ENCODE assay signal across 10 mouse cellular contexts in genomic region chr1:82283901-82284301, GRCm38 (mm10). TPM values are rescaled to one million over a fixed set of nuclear protein-coding genes. Genes with fewer than 3 reads are reported as not detected.
DNase-seq lines count a peak whose midpoint lies in the region; ATAC-seq and TF ChIP-seq lines count a peak whose summit lies in the region.
"Had no signal": no experiment of that assay in that cellular context is flagged by ENCODE, and none has a peak within 500 bp of the region (broad histone marks: within the 10 kb centered on the region; RNA-seq: fewer than 3 reads in every experiment).

No protein-coding gene starts in this region.

- 0 out of 2 replicates have a peak, but pooled peaks cover 5% of the 10 kb centered on the region for H3K27me3 ChIP-seq in forebrain, embryonic 12.5 days
- 0 out of 2 replicates have a peak, but pooled peaks cover under 1% of the 10 kb centered on the region for H3K27me3 ChIP-seq in intestine, embryonic 15.5 days (replicated peaks)
- no peaks in the 10 kb centered on the region for H3K27me3 ChIP-seq in stomach, postnatal 0 days (ENCODE audit: control insufficient read depth, insufficient read depth, low read length)

- TF ChIP-seq CTCF in gastrocnemius, adult 2 months (IDR thresholded peaks at IDR 0.05) = no peak
- TF ChIP-seq CTCF in stomach, postnatal 0 days (IDR thresholded peaks at IDR 0.05; ENCODE audit: low read depth) = no peak

- H3K9me3 ChIP-seq in forebrain, embryonic 12.5 days = no peaks in the 10 kb centered on the region
- H3K9me3 ChIP-seq in intestine, embryonic 15.5 days = no peaks in the 10 kb centered on the region
- no peaks in the 10 kb centered on the region for H3K9me3 ChIP-seq in stomach, postnatal 0 days (ENCODE audit: control insufficient read depth, low read length)

- intact Hi-C loops in gastrocnemius, adult 2 months (cut with DNase I) = loop anchor here (2.0 kb wide), 1 partner anchor 173 kb away; no protein-coding TSS in a partner anchor
- intact Hi-C loops in gastrocnemius, postnatal 36 days (cut with DNase I) = loop anchor here (5.0 kb wide), 1 partner anchor 37 kb away; no protein-coding TSS in a partner anchor

- H3K27ac ChIP-seq in gastrocnemius, adult 2 months = peak overlapping the region; percentile 96
- peak overlapping the region; percentile 91 for H3K27ac ChIP-seq in forebrain, embryonic 12.5 days
- peak overlapping the region; percentile 92 for H3K27ac ChIP-seq in intestine, embryonic 15.5 days
- H3K27ac ChIP-seq in macrophage = no peak overlapping the region
- peak overlapping the region; percentile 90 for H3K27ac ChIP-seq in stomach, postnatal 0 days (replicated peaks)

- H3K4me3 ChIP-seq in gastrocnemius, adult 2 months = peak overlapping the region; percentile 82
- H3K4me3 ChIP-seq in forebrain, embryonic 12.5 days (replicated peaks) = peak overlapping the region; percentile 51
- H3K4me3 ChIP-seq in intestine, embryonic 15.5 days (replicated peaks) = peak overlapping the region; percentile 51
- peak overlapping the region; percentile 15; the same call in 1 of the 2 replicates for H3K4me3 ChIP-seq in macrophage (ENCODE audit: inconsistent target)
- H3K4me3 ChIP-seq in stomach, postnatal 0 days (ENCODE audit: low read depth, low read length) = peak overlapping the region; percentile 47

- no peaks in the 10 kb centered on the region for H3K79me2 ChIP-seq in macrophage (ENCODE audit: inconsistent target)

- H3K36me3 ChIP-seq in forebrain, embryonic 12.5 days (replicated peaks) = peaks cover 24% of the 10 kb centered on the region
- no peaks in the 10 kb centered on the region for H3K36me3 ChIP-seq in intestine, embryonic 15.5 days
- H3K36me3 ChIP-seq in macrophage (ENCODE audit: inconsistent target) = no peaks in the 10 kb centered on the region
- H3K36me3 ChIP-seq in stomach, postnatal 0 days (ENCODE audit: control insufficient read depth, insufficient read depth, low read length) = no peaks in the 10 kb centered on the region

- ATAC-seq in forebrain, embryonic 12.5 days (ENCODE audit: low FRiP score) = peak; percentile 30; the same call in 1 of the 2 replicates
- ATAC-seq in intestine, embryonic 15.5 days = 0 out of 2 replicates have a peak, but pooled peaks have one; percentile 23
- no peak for ATAC-seq in stomach, postnatal 0 days (ENCODE audit: low FRiP score, low TSS enrichment)

- H3K9ac ChIP-seq in forebrain, embryonic 12.5 days = peak overlapping the region; percentile 77
- peak overlapping the region; percentile 66; the same call in 1 of the 2 replicates for H3K9ac ChIP-seq in intestine, embryonic 15.5 days
- H3K9ac ChIP-seq in stomach, postnatal 0 days (ENCODE audit: low read length) = peak overlapping the region; percentile 49

- TF ChIP-seq EP300 in stomach, postnatal 0 days (optimal IDR thresholded peaks at IDR 0.05) = no peak

- WGBS in forebrain, embryonic 12.5 days = 0% methylated on average over 1 of the region's 1 CpGs
- 0% methylated on average over 1 of the region's 1 CpGs for WGBS in intestine, embryonic 15.5 days
- 83% methylated on average over 1 of the region's 1 CpGs for WGBS in macrophage (ENCODE audit: missing documents)
- WGBS in stomach, postnatal 0 days = 11% methylated on average over 1 of the region's 1 CpGs

- H3K4me1 ChIP-seq in forebrain, embryonic 12.5 days = peaks cover 54% of the 10 kb centered on the region
- peaks cover 19% of the 10 kb centered on the region; the same call in 1 of the 2 replicates for H3K4me1 ChIP-seq in intestine, embryonic 15.5 days (replicated peaks)
- H3K4me1 ChIP-seq in stomach, postnatal 0 days (replicated peaks; ENCODE audit: control insufficient read depth, insufficient read depth) = peaks cover 6% of the 10 kb centered on the region; the same call in 1 of the 2 replicates

- no peak for DNase-seq in gastrocnemius, adult 2 months
- DNase-seq in gastrocnemius, postnatal 10 days = no peak
- DNase-seq in NIH3T3 (ENCODE audit: low read depth) = peak; percentile 60
- DNase-seq in stomach, postnatal 0 days (ENCODE audit: low spot score) = peak; percentile 26
- no peak for DNase-seq in gastrocnemius, postnatal 36 days

- H3K4me2 ChIP-seq in forebrain, embryonic 12.5 days = peak overlapping the region; percentile 85
- peak overlapping the region; percentile 86 for H3K4me2 ChIP-seq in intestine, embryonic 15.5 days (replicated peaks)
- peak overlapping the region; percentile 86 for H3K4me2 ChIP-seq in stomach, postnatal 0 days (replicated peaks; ENCODE audit: low read depth)

RNA-seq across cellular contexts. Expression of gene Irs1, which starts 7.3 kb away (rescaled TPM):
- 10 to 100 TPM; 73.9 to 90.0 TPM for total RNA-seq in gastrocnemius, adult 2 months (2021)
- 10 to 100 TPM; 62.4 to 76.2 TPM for total RNA-seq in gastrocnemius, postnatal 10 days (2021)
- 17.8 and 18.3 TPM in 2 replicates for polyA plus RNA-seq in forebrain, embryonic 12.5 days (2016; fragmentation: Nextera tagmentation; extraction: Ambion mirVana)
- 2.7 and 3.3 TPM in 2 replicates for polyA plus RNA-seq in intestine, embryonic 15.5 days (2015; fragmentation: Nextera tagmentation; extraction: Ambion mirVana)
- total RNA-seq in macrophage (2018; cell fraction: chromatin; rRNA removed) = 1 to 10 TPM in 1 of 26 experiments, under 1 TPM in 4, not detected in 21; 0.07 to 2.4 (median 0.10) TPM
- total RNA-seq in macrophage (2018; cell fraction: cytosol; rRNA removed) = under 1 TPM in 8 of 26 experiments, not detected in 18; under 0.01 to 0.04 (median 0.01) TPM
- under 1 TPM in 7 of 26 experiments, not detected in 19; 0.04 to 0.62 (median 0.10) TPM for total RNA-seq in macrophage (2018; cell fraction: nucleus; rRNA removed)
- polyA plus RNA-seq in macrophage (2018) = not detected in 3 replicates
- 1.6 and 1.9 TPM in 2 replicates for polyA plus RNA-seq in stomach, postnatal 0 days (2015; fragmentation: Nextera tagmentation; extraction: Ambion mirVana)
- 10 to 100 TPM; 46.4 to 49.6 TPM for total RNA-seq in gastrocnemius, postnatal 36 days (2021)
- total RNA-seq: MEL had no signal

RNA-seq across cellular contexts. Expression of gene Rhbdd1, which starts 32.4 kb away (rescaled TPM):
- 1 to 10 TPM; 8.4 to 8.5 TPM for total RNA-seq in gastrocnemius, adult 2 months (2021)
- total RNA-seq in gastrocnemius, postnatal 10 days (2021) = 10 to 100 TPM; 12.2 to 13.2 TPM
- 8.9 and 10.4 TPM in 2 replicates for polyA plus RNA-seq in forebrain, embryonic 12.5 days (2016; fragmentation: Nextera tagmentation; extraction: Ambion mirVana)
- 9.8 and 10.2 TPM in 2 replicates for polyA plus RNA-seq in intestine, embryonic 15.5 days (2015; fragmentation: Nextera tagmentation; extraction: Ambion mirVana)
- total RNA-seq in macrophage (2018; cell fraction: chromatin; rRNA removed) = 10 to 100 TPM; 10.4 to 45.2 (median 30.0) TPM
- total RNA-seq in macrophage (2018; cell fraction: cytosol; rRNA removed) = 10 to 100 TPM; 18.8 to 42.0 (median 31.4) TPM
- 10 to 100 TPM; 19.8 to 81.1 (median 55.9) TPM for total RNA-seq in macrophage (2018; cell fraction: nucleus; rRNA removed)
- polyA plus RNA-seq in macrophage (2018) = 21.1 to 26.6 TPM (median 21.3 TPM) in 3 replicates
- 7.5 and 7.9 TPM in 2 replicates for polyA plus RNA-seq in stomach, postnatal 0 days (2015; fragmentation: Nextera tagmentation; extraction: Ambion mirVana)
- 1 to 10 TPM; 6.4 to 7.7 TPM for total RNA-seq in gastrocnemius, postnatal 36 days (2021)

RNA-seq across cellular contexts. Expression of gene Gm9747, which starts 51.0 kb away (rescaled TPM):
- not detected for total RNA-seq in gastrocnemius, adult 2 months (2021)
- total RNA-seq in gastrocnemius, postnatal 10 days (2021) = not detected
- polyA plus RNA-seq in forebrain, embryonic 12.5 days (2016; fragmentation: Nextera tagmentation; extraction: Ambion mirVana) = 37.0 and 38.2 TPM in 2 replicates
- 8.6 and 9.2 TPM in 2 replicates for polyA plus RNA-seq in intestine, embryonic 15.5 days (2015; fragmentation: Nextera tagmentation; extraction: Ambion mirVana)
- total RNA-seq in macrophage (2018; cell fraction: chromatin; rRNA removed) = not detected
- total RNA-seq in macrophage (2018; cell fraction: cytosol; rRNA removed) = not detected
- not detected for total RNA-seq in macrophage (2018; cell fraction: nucleus; rRNA removed)
- polyA plus RNA-seq in macrophage (2018) = not detected in 3 replicates
- polyA plus RNA-seq in stomach, postnatal 0 days (2015; fragmentation: Nextera tagmentation; extraction: Ambion mirVana) = 6.2 and 6.9 TPM in 2 replicates
- not detected for total RNA-seq in gastrocnemius, postnatal 36 days (2021)
- total RNA-seq: hematopoietic stem cell, adult 5-6 weeks; MEL had no signal

Comparison
In these comparisons a context has a peak if more than half of its experiments do, and no peak if none do; other contexts are left out.
1. DNase-seq: peak in NIH3T3 (single experiment) and stomach, postnatal 0 days (single experiment); none in gastrocnemius, adult 2 months (single experiment), gastrocnemius, postnatal 10 days (single experiment) and gastrocnemius, postnatal 36 days (0 of 2).
2. H3K4me3 ChIP-seq: peak in every context shown above with its lines; median percentile 82 in gastrocnemius, adult 2 months; 51 in forebrain, embryonic 12.5 days; 51 in intestine, embryonic 15.5 days; 47 in stomach, postnatal 0 days; 15 in macrophage.
3. Peak in every context shown above with its lines, with median percentiles within 50 percentile points of each other: H3K4me2 ChIP-seq and H3K9ac ChIP-seq.